Mouse (Mus musculus) kidney, embryonic 16.5 days (tissue): ENCODE data around the gene Grin2b. TPM values are rescaled to one million over a fixed set of nuclear protein-coding genes. Genes with fewer than 3 reads are reported as not detected.

Experiments used
- ATAC-seq: fragments of 200-750 bp; cut with Nextera tagmentation; 2 replicates; pipeline ENCODE4 v1.8.0; 2017; ENCODE audit warnings: moderate TSS enrichment; ENCODE audit not compliant: low FRiP score, low TSS enrichment
- H3K27ac ChIP-seq: fragments of 300-500 bp; sonication (generic); 2 replicates; pipeline ENCODE4 v1.5.1; 2014; ENCODE audit warnings: low read length
- H3K27me3 ChIP-seq: fragments of 300-500 bp; sonication (generic); 2 replicates; pipeline ENCODE4 v1.6.1; 2014; ENCODE audit warnings: low read length, control low read depth, mixed read lengths; ENCODE audit not compliant: insufficient read depth
- H3K36me3 ChIP-seq: fragments of 300-500 bp; sonication (generic); 2 replicates; pipeline ENCODE4 v1.6.1; 2014; ENCODE audit warnings: low read length, control low read depth, mixed read lengths; ENCODE audit not compliant: insufficient read depth
- H3K4me1 ChIP-seq: fragments of 300-500 bp; sonication (generic); 2 replicates; pipeline ENCODE4 v1.6.1; 2014; ENCODE audit warnings: low read length, control low read depth, mixed read lengths; ENCODE audit not compliant: insufficient read depth
- H3K4me2 ChIP-seq: fragments of 300-500 bp; sonication (generic); replicated peaks from 2 replicates; pipeline ENCODE4 v1.6.1; 2014; ENCODE audit warnings: low read depth, low read length
- H3K4me3 ChIP-seq: fragments of 300-500 bp; sonication (generic); 2 replicates; pipeline ENCODE4 v1.5.1; 2014; ENCODE audit warnings: mild to moderate bottlenecking, low read length
- H3K9ac ChIP-seq: fragments of 300-500 bp; sonication (generic); replicated peaks from 2 replicates; pipeline ENCODE4 v1.6.1; 2014; ENCODE audit warnings: low read length
- H3K9me3 ChIP-seq: fragments of 300-500 bp; sonication (generic); 2 replicates; pipeline ENCODE4 v1.6.1; 2016; ENCODE audit warnings: low read length, control low read depth
- WGBS: fragments of 180-500 bp; shearing (Covaris S2); extraction: QIAGEN DNeasy Blood & Tissue Kit; methylation state at CpG from one replicate; pipeline ENCODE4 v1.1.7; 2014; 5-methylcytosine and 5-hydroxymethylcytosine counted together
- polyA plus RNA-seq: library from polyadenylated mRNA; unstranded; fragments of >200 nt; fragmentation: Nextera tagmentation; extraction: Ambion mirVana; gene quantifications from 2 replicates; pipeline ENCODE4 v1.2.1, GENCODE M21; 2015

The Grin2b gene
- polyA plus RNA-seq, 1 experiment from 2014 or later = 0.34 TPM

DNA sequence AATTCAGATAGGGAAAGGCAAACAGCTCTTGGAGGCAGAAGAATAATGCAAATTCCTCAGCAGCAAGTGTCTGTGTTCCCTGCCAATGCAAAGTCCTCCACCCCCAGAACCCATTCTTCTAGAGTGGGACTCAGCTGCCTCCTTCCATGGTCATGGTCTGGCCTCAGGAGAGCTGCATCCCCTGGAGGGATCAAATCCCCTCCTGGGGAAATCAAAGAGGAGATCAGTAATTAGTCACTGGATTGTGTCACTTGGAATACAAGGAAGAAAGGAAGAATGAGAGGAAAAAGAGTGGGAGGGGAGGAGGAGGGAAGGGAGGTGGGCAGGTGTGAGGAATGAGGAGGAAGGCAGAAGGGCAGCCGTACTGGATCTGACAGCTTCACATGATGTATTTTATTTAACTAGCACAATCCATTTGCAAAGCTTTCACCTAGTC is 278.5 kb downstream of the Grin2b start:
- Histone ChIP-seq H3K4me1 (no peaks in the 10 kb centered on the region), H3K36me3 (no peaks in the 10 kb centered on the region), H3K27me3 (no peaks in the 10 kb centered on the region), H3K9me3 (no peaks in the 10 kb centered on the region), H3K4me2 (no peak overlapping the region), H3K4me3 (no peak overlapping the region), H3K9ac (no peak overlapping the region), H3K27ac (no peak overlapping the region)
- WGBS = 25% methylated on average over 1 of the region's 1 CpGs
- ATAC-seq = no peak

- Histone ChIP-seq H3K27ac (no peak overlapping the region), H3K9me3 (no peaks in the 10 kb centered on the region), H3K36me3 (no peaks in the 10 kb centered on the region), H3K4me2 (0 out of 2 replicates have a peak overlapping the region, but pooled peaks have one; percentile 1), H3K4me3 (no peak overlapping the region), H3K4me1 (no peaks in the 10 kb centered on the region), H3K27me3 (no peaks in the 10 kb centered on the region), H3K9ac (no peak overlapping the region)
- 47% methylated on average over 5 of the region's 5 CpGs for WGBS
- ATAC-seq = no peak
Observed at GRCm38 (mm10) chr6:135882611-135883010, 290.7 kb downstream of the Grin2b start.

DNA sequence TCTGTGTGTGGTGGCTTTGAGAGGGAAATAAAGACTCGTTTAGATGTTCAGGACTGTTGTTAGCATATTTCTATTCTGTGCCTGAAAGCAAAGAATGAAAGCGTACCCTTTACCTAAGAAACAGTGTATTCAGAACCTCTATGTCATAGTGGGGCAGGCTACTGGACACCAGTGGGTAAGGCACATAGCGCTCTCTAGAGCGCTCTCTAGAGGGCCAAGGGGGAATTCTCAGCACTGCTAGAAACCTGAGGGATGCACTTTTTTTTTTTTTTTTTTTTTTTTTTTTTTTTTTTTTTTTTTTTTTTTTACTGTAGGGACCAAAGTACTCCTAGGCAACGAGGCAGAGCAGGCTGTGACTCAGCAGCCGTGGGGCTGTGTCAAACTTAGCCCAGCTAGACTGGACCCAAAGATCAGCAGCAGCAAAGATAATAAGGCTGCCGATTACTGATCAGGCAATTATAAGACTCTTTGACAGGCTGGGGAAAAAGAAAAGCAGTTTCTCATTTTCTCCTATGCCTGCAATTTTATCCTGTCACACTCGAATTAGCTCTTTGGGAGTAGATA is 297.1 kb downstream of the Grin2b start:
- Histone ChIP-seq H3K36me3 (no peaks in the 10 kb centered on the region), H3K4me2 (no peak overlapping the region)
- ATAC-seq = no peak

DNA sequence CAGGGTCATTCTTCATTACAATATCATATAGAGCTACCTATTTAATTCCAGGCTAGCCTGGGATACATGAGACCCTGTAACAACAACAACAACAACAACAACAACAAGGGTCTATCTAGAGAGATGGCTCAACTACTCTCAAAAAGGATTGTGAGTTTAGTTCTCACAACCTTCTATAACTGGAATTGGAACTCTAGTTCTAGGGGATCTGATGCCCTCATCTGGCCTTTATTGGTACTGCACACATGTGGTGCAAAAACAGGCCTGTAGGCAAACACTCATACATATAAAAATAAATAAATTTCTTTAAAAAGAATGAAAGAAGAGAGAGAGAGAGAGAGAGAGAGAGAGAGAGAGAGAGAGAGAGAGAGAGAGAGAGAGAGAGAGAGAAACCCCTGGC is 298.7 kb downstream of the Grin2b start:
- Histone ChIP-seq H3K4me3 (no peak overlapping the region), H3K9ac (no peak overlapping the region), H3K9me3 (no peaks in the 10 kb centered on the region), H3K36me3 (no peaks in the 10 kb centered on the region), H3K4me2 (no peak overlapping the region), H3K4me1 (no peaks in the 10 kb centered on the region), H3K27me3 (no peaks in the 10 kb centered on the region), H3K27ac (no peak overlapping the region)
- no peak for ATAC-seq

More for the DNA sequence above, 297.1 kb downstream of the Grin2b start:
- Histone ChIP-seq H3K27me3 (no peaks in the 10 kb centered on the region), H3K4me3 (no peak overlapping the region), H3K9me3 (no peaks in the 10 kb centered on the region), H3K4me1 (no peaks in the 10 kb centered on the region), H3K27ac (no peak overlapping the region), H3K9ac (no peak overlapping the region)
- 57% methylated on average over 8 of the region's 8 CpGs for WGBS

- Histone ChIP-seq H3K4me1 (no peaks in the 10 kb centered on the region), H3K9me3 (no peaks in the 10 kb centered on the region), H3K27ac (no peak overlapping the region), H3K4me2 (no peak overlapping the region), H3K27me3 (no peaks in the 10 kb centered on the region), H3K4me3 (no peak overlapping the region), H3K36me3 (no peaks in the 10 kb centered on the region), H3K9ac (no peak overlapping the region)
- 74% methylated on average over 7 of the region's 7 CpGs for WGBS
- no peak for ATAC-seq
Observed at GRCm38 (mm10) chr6:135865832-135866231, 307.5 kb downstream of the Grin2b start.

DNA sequence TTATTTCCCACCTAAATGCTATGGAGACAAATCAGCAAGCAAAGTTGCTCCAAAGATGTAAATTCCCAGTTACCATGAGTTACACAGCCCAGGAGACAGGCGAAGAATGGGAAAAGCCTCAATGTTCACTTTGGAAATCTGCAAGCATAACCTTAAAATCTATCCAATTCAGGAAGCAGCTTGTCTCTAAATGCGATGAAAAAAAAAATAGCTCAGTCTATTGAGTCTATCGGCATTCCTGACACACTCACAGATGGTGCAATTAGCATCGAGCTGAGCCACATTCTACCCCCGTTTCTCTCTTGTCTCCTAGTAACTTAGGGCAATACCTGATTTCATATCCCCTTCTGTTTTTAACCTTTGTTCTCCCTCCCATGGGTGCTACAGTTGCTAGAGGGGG is 309.3 kb downstream of the Grin2b start:
- 73% methylated on average over 5 of the region's 5 CpGs for WGBS
- Histone ChIP-seq H3K27me3 (no peaks in the 10 kb centered on the region), H3K36me3 (no peaks in the 10 kb centered on the region), H3K4me3 (no peak overlapping the region), H3K9me3 (no peaks in the 10 kb centered on the region), H3K4me2 (no peak overlapping the region), H3K9ac (no peak overlapping the region), H3K27ac (no peak overlapping the region), H3K4me1 (no peaks in the 10 kb centered on the region)
- no peak for ATAC-seq

DNA sequence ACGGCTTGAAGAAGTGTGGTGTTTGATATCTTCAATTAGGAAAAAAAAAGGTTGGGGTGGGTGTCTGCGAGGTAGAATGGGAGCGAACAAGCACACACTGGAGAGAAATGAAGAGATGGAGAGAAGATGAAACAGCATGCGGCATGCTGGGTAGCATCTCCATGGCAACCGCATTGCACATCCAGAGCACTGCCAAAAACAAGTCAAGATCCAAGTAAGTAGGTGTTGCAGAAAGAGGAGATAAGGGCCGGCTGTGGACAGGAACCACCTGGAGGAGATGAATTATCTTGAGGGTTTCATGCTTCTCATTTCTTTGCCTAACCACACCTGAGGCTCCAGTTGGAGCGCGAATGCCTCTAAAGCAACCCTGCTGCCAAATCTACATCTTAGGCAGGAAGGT is 313.8 kb downstream of the Grin2b start:
- peaks cover 5% of the 10 kb centered on the region for H3K4me1 ChIP-seq
- H3K9me3 ChIP-seq = no peaks in the 10 kb centered on the region
- H3K36me3 ChIP-seq = no peaks in the 10 kb centered on the region
- H3K4me2 ChIP-seq = no peak overlapping the region
- no peak overlapping the region for H3K4me3 ChIP-seq
- ATAC-seq = no peak
- H3K27ac ChIP-seq = no peak overlapping the region
- H3K9ac ChIP-seq = no peak overlapping the region
- no peaks in the 10 kb centered on the region for H3K27me3 ChIP-seq
- WGBS = 68% methylated on average over 8 of the region's 8 CpGs

DNA sequence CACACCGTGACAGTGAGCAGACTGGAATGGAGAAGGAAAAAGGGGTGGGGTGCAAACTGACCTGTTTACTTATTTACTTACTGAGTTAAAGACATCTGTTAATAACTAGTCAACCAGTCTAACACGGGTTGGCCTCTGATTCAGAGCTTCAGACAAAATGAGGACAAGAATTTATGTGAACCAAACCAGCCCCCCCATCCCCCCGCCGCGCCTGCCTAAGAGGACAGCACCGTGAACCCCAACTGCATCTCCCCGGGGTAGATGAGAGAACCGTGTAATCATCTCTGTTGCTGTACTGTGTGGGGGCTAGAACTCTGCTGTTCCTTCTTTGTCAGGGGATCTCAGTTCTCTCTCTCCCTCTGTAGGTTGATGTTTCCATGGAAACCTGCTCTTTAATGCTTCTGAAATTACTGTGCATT is 319.1 kb downstream of the Grin2b start:
- peak overlapping the region; percentile 6 for H3K27ac ChIP-seq
- H3K9me3 ChIP-seq = no peaks in the 10 kb centered on the region
- H3K4me1 ChIP-seq = peaks cover 9% of the 10 kb centered on the region
- H3K36me3 ChIP-seq = no peaks in the 10 kb centered on the region
- H3K27me3 ChIP-seq = no peaks in the 10 kb centered on the region
- H3K4me3 ChIP-seq = no peak overlapping the region
- 36% methylated on average over 8 of the region's 8 CpGs for WGBS
- no peak overlapping the region for H3K9ac ChIP-seq
- H3K4me2 ChIP-seq = 0 out of 2 replicates have a peak overlapping the region, but pooled peaks have one; percentile 19
- peak; percentile 94 for ATAC-seq

GRCm38 (mm10) chr6:135843755-135844154 is 329.6 kb downstream of the Grin2b start:
- Histone ChIP-seq H3K27me3 (no peaks in the 10 kb centered on the region), H3K36me3 (no peaks in the 10 kb centered on the region), H3K27ac (no peak overlapping the region), H3K9me3 (no peaks in the 10 kb centered on the region), H3K4me3 (no peak overlapping the region), H3K9ac (no peak overlapping the region), H3K4me1 (no peaks in the 10 kb centered on the region), H3K4me2 (no peak overlapping the region)
- WGBS = 81% methylated on average over 3 of the region's 3 CpGs
- no peak for ATAC-seq

DNA sequence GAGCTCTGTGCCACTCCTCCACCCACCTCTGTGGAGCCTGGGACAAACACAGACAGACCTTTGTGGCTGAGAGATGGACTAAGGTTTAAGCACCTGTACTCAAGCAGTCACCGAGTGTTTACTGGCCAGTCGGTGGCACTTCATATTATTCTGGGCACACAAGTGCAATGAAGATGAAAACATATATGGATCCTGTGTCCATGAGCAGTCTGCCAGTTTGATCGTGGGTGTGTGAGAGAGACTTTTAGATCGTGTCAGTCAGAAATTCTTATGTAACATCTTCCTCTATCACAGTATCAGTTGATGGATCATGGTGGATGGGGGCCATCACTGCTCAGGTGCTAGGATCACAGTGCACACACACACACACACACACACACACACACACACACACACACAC is 337.0 kb downstream of the Grin2b start:
- H3K36me3 ChIP-seq = no peaks in the 10 kb centered on the region
- no peak for ATAC-seq
- no peaks in the 10 kb centered on the region for H3K27me3 ChIP-seq
- 93% methylated on average over 4 of the region's 4 CpGs for WGBS
- H3K4me3 ChIP-seq = no peak overlapping the region
- no peak overlapping the region for H3K9ac ChIP-seq
- H3K9me3 ChIP-seq = no peaks in the 10 kb centered on the region
- H3K4me1 ChIP-seq = no peaks in the 10 kb centered on the region
- no peak overlapping the region for H3K27ac ChIP-seq
- no peak overlapping the region for H3K4me2 ChIP-seq
